Mouse (Mus musculus) small intestine, adult 2 months (tissue): Measurements from ENCODE around the gene Col8a2.

ENCODE experiments used
- CTCF ChIP-seq: fragments of 200-500 bp; IDR thresholded peaks from 2 replicates; pipeline ENCODE4 v1.5.1; 2012; ENCODE audit warnings: low read depth, mild to moderate bottlenecking, control low read depth, inconsistent platforms, low read length, moderate library complexity, mixed read lengths; ENCODE audit not compliant: insufficient replicate concordance, insufficient read length; ENCODE audit errors: extremely low read depth
- POLR2A ChIP-seq: fragments of 200-500 bp; IDR thresholded peaks from 2 replicates; pipeline ENCODE4 v1.6.1; 2012; ENCODE audit warnings: low read depth, mild to moderate bottlenecking, control low read depth, inconsistent platforms, low read length, moderate library complexity

DNA sequence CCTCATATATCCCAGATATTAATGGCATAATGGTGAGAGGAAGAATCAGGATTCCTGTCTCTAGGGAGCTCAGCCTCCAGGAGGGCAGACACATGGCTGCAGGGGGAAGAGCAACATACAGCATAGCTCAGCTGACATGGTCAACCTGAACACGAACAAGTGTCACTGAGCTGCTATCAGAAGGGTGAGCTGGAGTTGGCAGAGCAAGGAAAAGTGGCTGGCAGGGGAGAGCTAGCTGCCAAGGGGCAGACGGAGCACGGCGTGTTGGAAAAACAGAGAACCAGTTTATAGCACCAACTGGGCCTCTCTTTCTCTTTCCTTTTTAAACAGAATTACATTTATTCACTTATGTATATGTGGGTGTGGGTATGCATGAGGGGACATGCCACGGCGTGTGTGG is 44.1 kb upstream of the Col8a2 start:
- no peak for TF ChIP-seq CTCF
- no peak for TF ChIP-seq POLR2A
